ENCODE assay signal across 18 mouse cellular contexts in genomic region chr2:181381107-181381506, GRCm38 (mm10). TPM values are rescaled to one million over a fixed set of nuclear protein-coding genes. Genes with fewer than 3 reads are reported as not detected.
DNase-seq lines count a peak whose midpoint lies in the region; ATAC-seq lines count a peak whose summit lies in the region.
"Had no signal": no experiment of that assay in that cellular context is flagged by ENCODE, and none has a peak within 500 bp of the region (broad histone marks: within the 10 kb centered on the region; RNA-seq: fewer than 3 reads in every experiment).

No protein-coding gene starts in this region.

- peak; percentile 91 for DNase-seq in heart, adult 11 months
- no peak for DNase-seq in heart, postnatal 25 days (ENCODE audit: low spot score)
- DNase-seq in natural killer cell, adult 2 months (ENCODE audit: low spot score in 2 of 2) = peak; percentile 67 to 79
- DNase-seq in thymus, postnatal 25 days = peak; percentile 53
- no peak for DNase-seq in left cerebral cortex, adult 18-20 months (ENCODE audit: low spot score in 2 of 2)
- DNase-seq in gastrocnemius, postnatal 36 days = no peak
- DNase-seq in layer of hippocampus, adult 9-10 months (ENCODE audit: low spot score) = no peak
- DNase-seq: adrenal gland, postnatal 14 days; cerebellum, adult 11-12 months; cerebellum, postnatal 14 days; kidney, adult 8-10 months; kidney, postnatal 4 days; liver; retina, postnatal 1 day had no signal

- ATAC-seq in activated CD4-positive, CD25-positive, alpha-beta regulatory T cell, adult 4 months = peak; percentile 83
- ATAC-seq: forebrain, embryonic 15.5 days; lung, postnatal 0 days; midbrain, embryonic 15.5 days had no signal

- intact Hi-C loops in heart, postnatal 25 days (cut with DNase I) = no loop called here
- intact Hi-C loops in gastrocnemius, postnatal 36 days (cut with DNase I) = no loop called here

RNA-seq across cellular contexts. Expression of gene Lime1, which starts 1.2 kb away (rescaled TPM):
- total RNA-seq in heart, postnatal 25 days (2021) = 1 to 10 TPM; 7.0 to 7.4 TPM
- 100 to 1,000 TPM; 369 to 440 TPM for polyA plus RNA-seq in activated CD4-positive, CD25-positive, alpha-beta regulatory T cell, adult 4 months (2017; shearing (Covaris generic))
- total RNA-seq in left cerebral cortex, adult 18-20 months (2021) = 10 to 100 TPM; 34.4 to 35.6 TPM
- 1 to 10 TPM; 4.7 to 5.2 TPM for total RNA-seq in gastrocnemius, postnatal 36 days (2021)

RNA-seq across cellular contexts. Expression of gene Arfrp1, which starts 15.9 kb away (rescaled TPM):
- 10 to 100 TPM; 54.3 to 54.9 TPM for total RNA-seq in heart, postnatal 25 days (2021)
- polyA plus RNA-seq in activated CD4-positive, CD25-positive, alpha-beta regulatory T cell, adult 4 months (2017; shearing (Covaris generic)) = 10 to 100 TPM; 52.2 to 60.8 TPM
- 10 to 100 TPM; 43.9 to 48.5 TPM for total RNA-seq in left cerebral cortex, adult 18-20 months (2021)
- total RNA-seq in gastrocnemius, postnatal 36 days (2021) = 10 to 100 TPM; 21.5 to 26.1 TPM

RNA-seq across cellular contexts. Expression of gene Zgpat, which starts 16.4 kb away (rescaled TPM):
- total RNA-seq in heart, postnatal 25 days (2021) = 10 to 100 TPM; 18.3 to 21.2 TPM
- polyA plus RNA-seq in activated CD4-positive, CD25-positive, alpha-beta regulatory T cell, adult 4 months (2017; shearing (Covaris generic)) = 10 to 100 TPM; 22.2 to 22.8 TPM
- total RNA-seq in left cerebral cortex, adult 18-20 months (2021) = 10 to 100 TPM; 66.0 to 67.6 TPM
- 10 to 100 TPM; 11.3 to 11.5 TPM for total RNA-seq in gastrocnemius, postnatal 36 days (2021)

Comparison
In these comparisons a context has a peak if more than half of its experiments do, and no peak if none do; other contexts are left out.
1. DNase-seq: peak in heart, adult 11 months (single experiment), natural killer cell, adult 2 months (2 of 2) and thymus, postnatal 25 days (single experiment); none in heart, postnatal 25 days (single experiment), left cerebral cortex, adult 18-20 months (0 of 2), gastrocnemius, postnatal 36 days (0 of 2) and layer of hippocampus, adult 9-10 months (single experiment).
2. RNA of gene Lime1, which starts 1.2 kb away (total RNA-seq): 34.4 to 35.6 TPM in left cerebral cortex, adult 18-20 months; 7.0 to 7.4 TPM in heart, postnatal 25 days and 4.7 to 5.2 TPM in gastrocnemius, postnatal 36 days; every median in the first group is over 4 times any median in the second.